Mouse (Mus musculus) bone marrow macrophage, adult 2 months (primary cell): ENCODE data around the gene Sbno2. TPM values are rescaled to one million over a fixed set of nuclear protein-coding genes. Genes with fewer than 3 reads are reported as not detected.
"Not testable (repeated sequence)": the region's sequence is repeated elsewhere in the genome, so short reads cannot be mapped to it uniquely, and the experiment has no call there.

Experiments used
- H3K27ac ChIP-seq: 2 replicates; pipeline ENCODE4 v1.5.1; 2012; ENCODE audit warnings: low read depth, low read length; ENCODE audit not compliant: insufficient read depth
- H3K4me1 ChIP-seq: 2 replicates; pipeline ENCODE4 v1.6.1; 2012; ENCODE audit warnings: low read length; ENCODE audit not compliant: control insufficient read depth, insufficient read depth
- H3K4me3 ChIP-seq: 2 replicates; pipeline ENCODE4 v1.5.1; 2012; ENCODE audit warnings: mild to moderate bottlenecking, low read length, moderate library complexity; ENCODE audit not compliant: insufficient read depth
- CTCF ChIP-seq: IDR thresholded peaks from 2 replicates; pipeline ENCODE4 v1.5.1; 2012; ENCODE audit warnings: low read depth, mild to moderate bottlenecking, low read length, moderate library complexity
- POLR2A ChIP-seq: IDR thresholded peaks from 2 replicates; pipeline ENCODE4 v1.6.1; 2012; ENCODE audit warnings: mild to moderate bottlenecking, low read depth, low read length, borderline replicate concordance
- polyA plus RNA-seq: library from polyadenylated mRNA; stranded (reverse); fragments of >200 nt; gene quantifications from 2 replicates; pipeline ENCODE4 v1.2.4, GENCODE M21; 2012; ENCODE audit not compliant: missing spikeins, insufficient read depth, insufficient read length

The Sbno2 gene
- polyA plus RNA-seq, 1 experiment, result 54.5 TPM

DNA sequence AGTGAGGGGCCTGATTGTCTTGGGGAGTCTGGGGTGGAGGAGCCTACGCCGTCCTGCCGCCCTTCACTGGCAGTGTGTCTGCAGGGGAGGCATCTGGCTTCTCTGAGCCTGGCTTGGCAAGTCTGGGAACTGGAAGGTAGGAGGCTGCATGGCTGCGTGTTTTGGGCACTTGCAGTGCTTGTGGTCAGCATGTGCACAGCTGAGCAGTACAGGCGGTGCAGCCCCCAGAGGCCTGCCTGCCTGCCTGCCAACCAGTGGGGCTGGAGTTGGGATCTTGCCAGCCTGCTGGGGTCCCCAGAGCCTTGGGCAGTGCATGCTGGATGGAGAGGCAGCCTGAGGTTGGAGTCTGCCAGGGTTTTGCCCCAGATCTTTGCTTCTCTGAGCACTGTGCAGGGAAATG is 42.3 kb downstream of the Sbno2 start:
- H3K4me3 ChIP-seq, result no peak overlapping the region
- no peak overlapping the region for H3K27ac ChIP-seq
- TF ChIP-seq CTCF (no peak), POLR2A (no peak)
- no peaks in the 10 kb centered on the region for H3K4me1 ChIP-seq

DNA sequence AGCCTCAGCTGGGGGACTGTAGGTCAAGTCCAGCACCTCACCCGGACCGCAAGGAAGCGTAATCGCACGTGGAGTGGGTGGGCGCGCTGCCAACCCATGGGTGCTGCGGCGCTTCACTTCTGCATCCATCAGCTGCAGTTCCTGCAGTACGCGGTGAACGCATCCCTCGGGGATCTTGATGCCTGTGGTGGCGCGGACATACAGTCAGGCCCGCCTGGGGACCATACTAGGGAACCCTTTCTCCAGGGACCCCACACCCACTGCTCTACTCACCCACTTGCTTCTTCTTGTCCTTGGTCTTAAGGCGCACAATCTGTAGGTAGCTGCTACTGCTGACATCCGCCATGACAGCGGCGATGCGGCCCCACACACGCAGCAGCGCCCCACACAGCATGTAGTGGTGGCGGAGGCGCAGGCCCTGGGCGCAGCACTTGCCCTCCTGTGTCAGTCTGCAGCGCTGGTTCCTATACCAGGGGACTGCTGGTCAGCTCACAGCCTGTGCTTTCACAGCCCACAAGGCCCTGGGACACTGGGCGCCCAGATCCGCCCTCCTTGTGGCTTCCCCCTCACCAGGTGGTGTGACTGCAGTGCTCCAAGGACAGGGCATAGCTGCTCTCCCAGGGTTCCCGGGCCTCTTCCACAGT is 47.6 kb downstream of the Sbno2 start:
- Histone ChIP-seq H3K4me3 (no peak overlapping the region), H3K27ac (no peak overlapping the region), H3K4me1 (peaks cover 5% of the 10 kb centered on the region)
- TF ChIP-seq POLR2A (no peak), CTCF (no peak)

DNA sequence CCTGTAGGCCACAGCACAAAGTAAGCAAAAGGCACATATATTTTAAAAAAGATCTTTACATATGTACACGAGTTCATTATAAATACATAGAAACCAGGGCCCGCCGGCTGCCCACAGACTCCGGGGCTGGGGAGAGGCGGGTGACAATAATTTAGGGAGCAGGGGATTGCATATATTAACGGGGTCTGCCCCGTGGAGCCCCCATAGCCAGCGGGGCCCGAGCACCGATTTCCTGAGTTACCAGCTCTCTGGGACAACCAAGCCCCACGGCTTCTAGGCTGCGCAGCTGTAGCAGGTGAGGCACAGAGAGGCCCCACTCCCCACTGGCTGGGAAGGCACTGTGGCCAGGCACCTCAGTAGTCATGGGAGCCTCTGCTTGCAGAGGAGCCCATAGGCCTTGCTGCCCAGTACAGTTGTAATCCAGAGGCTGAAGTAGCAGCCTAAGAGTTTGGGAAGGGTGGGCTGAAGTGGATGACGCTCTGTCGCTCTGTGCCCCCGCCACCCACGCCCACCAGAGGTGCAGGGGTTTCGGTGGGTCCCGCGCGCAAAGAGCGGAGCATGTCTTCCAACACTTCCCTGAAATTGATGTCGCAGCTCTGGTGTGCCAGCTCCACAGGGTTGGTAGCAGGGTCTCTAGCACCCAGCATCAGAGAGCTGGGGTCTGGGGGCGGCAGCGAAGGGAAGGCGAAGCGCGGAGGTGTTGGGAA is 48.2 kb downstream of the Sbno2 start:
- Histone ChIP-seq H3K4me1 (peaks cover 11% of the 10 kb centered on the region), H3K27ac (no peak overlapping the region), H3K4me3 (no peak overlapping the region)
- TF ChIP-seq POLR2A, result no peak
- TF ChIP-seq CTCF, result no peak

- Histone ChIP-seq H3K4me1 (peaks cover 16% of the 10 kb centered on the region), H3K27ac (no peak overlapping the region), H3K4me3 (no peak overlapping the region)
- TF ChIP-seq POLR2A, result no peak
- no peak for TF ChIP-seq CTCF
These were observed 48.9 kb downstream of the Sbno2 start for GRCm38 (mm10) chr10:80056506-80056905.

DNA sequence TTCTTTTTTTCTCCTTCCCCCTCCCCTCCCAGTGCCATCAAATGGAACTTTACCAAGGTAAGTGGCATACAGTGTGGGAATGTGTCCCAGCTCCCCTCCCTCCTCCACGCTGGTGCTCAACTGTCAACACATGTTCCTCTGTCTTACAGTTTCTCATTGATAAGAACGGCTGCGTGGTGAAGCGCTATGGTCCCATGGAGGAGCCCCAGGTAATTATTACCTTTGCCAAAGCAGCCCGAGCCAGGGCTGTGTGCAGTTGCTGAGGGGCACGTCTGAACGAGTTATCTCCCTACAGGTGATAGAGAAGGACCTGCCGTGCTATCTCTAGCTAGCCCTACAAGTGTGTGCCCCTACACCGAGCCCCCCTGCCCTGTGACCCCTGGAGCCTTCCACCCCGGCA is 49.5 kb downstream of the Sbno2 start:
- Histone ChIP-seq H3K4me3 (no peak overlapping the region; the same call in 1 of the 2 replicates), H3K4me1 (peaks cover 22% of the 10 kb centered on the region), H3K27ac (no peak overlapping the region)
- TF ChIP-seq POLR2A (no peak), CTCF (no peak)

- H3K4me1 ChIP-seq, result peaks cover 27% of the 10 kb centered on the region
- no peak overlapping the region for H3K27ac ChIP-seq
- peak overlapping the region; percentile 84; the same call in 1 of the 2 replicates for H3K4me3 ChIP-seq
- TF ChIP-seq CTCF, result no peak
These were observed 50.0 kb downstream of the Sbno2 start for GRCm38 (mm10) chr10:80055364-80055763.

GRCm38 (mm10) chr10:80054911-80055310 is 50.5 kb downstream of the Sbno2 start:
- Histone ChIP-seq H3K4me3 (peak overlapping the region; percentile 84), H3K4me1 (peaks cover 31% of the 10 kb centered on the region)
- not testable (repeated sequence) for H3K27ac ChIP-seq

DNA sequence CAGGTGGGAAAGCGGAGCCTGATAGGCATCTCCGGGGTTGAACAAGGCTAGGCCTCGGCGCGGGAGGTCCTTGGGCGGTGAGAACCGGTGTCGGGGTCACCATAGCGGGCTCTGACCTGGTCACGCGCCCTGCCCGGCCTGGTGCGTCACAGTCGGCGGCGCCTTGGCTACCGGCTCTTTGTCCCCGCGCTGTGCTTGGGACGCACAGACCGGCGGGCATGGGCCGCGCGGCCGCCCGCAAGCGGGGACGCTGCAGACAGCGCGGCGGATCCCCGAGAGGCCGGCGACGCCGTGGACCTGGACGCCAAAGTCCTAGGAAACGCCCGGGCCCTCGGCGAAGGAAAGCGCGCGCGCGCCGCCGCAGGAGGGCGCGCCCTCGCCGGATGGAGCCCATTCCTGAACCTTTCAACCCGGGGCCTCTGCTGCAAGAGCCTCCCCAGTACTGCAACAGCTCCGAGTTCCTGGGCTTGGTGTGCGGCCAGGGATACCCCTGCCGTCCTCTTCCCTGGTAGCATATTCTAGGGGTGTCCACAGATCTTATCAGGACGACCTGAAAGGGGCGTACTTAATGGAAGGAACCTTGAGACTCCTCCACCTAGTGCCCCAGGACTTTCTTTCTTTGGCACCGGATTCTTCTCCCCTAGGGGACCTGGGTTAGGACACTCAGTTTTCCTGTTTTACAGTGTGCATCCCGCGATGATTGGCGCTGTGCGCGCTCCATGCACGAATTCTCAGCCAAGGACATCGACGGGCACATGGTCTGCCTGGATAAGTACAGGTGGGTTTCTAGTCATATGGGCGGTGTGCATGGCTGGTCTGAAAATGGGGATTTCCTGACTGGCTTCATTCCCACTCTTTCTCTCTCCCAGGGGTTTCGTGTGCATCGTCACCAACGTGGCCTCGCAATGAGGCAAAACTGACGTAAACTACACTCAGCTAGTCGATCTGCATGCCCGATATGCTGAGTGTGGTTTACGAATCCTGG is 51.2 kb downstream of the Sbno2 start:
- H3K4me3 ChIP-seq, result peak overlapping the region; percentile 84
- peaks cover 31% of the 10 kb centered on the region for H3K4me1 ChIP-seq
- H3K27ac ChIP-seq, result peak overlapping the region; percentile 88
- TF ChIP-seq POLR2A (no peak), CTCF (peak; percentile 5; the same call in 1 of the 2 replicates)

GRCm38 (mm10) chr10:80053259-80053780 is 52.1 kb downstream of the Sbno2 start:
- H3K4me1 ChIP-seq, result peaks cover 35% of the 10 kb centered on the region
- peak overlapping the region; percentile 84 for H3K4me3 ChIP-seq
- peak; percentile 79 for TF ChIP-seq POLR2A
- no peak for TF ChIP-seq CTCF
- peak overlapping the region; percentile 95 for H3K27ac ChIP-seq

DNA sequence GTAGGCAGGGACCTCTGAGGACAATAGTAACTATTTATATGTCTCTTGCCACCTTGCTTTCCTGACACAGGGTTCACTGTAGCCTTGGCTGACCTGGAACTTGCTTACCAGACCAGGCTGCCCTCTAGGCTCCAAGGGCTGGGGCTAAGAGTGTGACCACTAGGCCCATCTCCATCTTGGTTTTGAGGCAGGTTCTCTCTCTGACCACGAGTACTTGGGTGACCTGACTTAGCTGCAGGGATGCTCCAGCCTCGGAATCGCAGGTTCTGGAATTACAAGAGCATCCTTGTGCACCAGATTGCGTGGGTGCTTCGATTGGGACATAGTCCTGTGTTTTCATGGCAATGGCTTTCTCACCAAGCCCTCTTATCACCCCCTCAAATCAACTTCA is 53.0 kb downstream of the Sbno2 start:
- H3K4me1 ChIP-seq, result peaks cover 35% of the 10 kb centered on the region
- H3K4me3 ChIP-seq, result no peak overlapping the region
- peak overlapping the region; percentile 95 for H3K27ac ChIP-seq
- TF ChIP-seq POLR2A, result no peak
- no peak for TF ChIP-seq CTCF
